Mouse (Mus musculus) liver, embryonic 14.5 days (tissue): ENCODE measurements around the gene Agrp. TPM values are rescaled to one million over a fixed set of nuclear protein-coding genes. Genes with fewer than 3 reads are reported as not detected.
"Not testable (repeated sequence)": the region's sequence is repeated elsewhere in the genome, so short reads cannot be mapped to it uniquely, and the experiment has no call there.

Experiments used
- ATAC-seq: fragments of 200-750 bp; cut with Nextera tagmentation; 2 replicates; pipeline ENCODE4 v1.8.0; 2017; ENCODE audit warnings: moderate number of reproducible peaks, mild to moderate bottlenecking, moderate library complexity; ENCODE audit not compliant: insufficient read depth
- DNase-seq, 3 experiments: peaks; one replicate each; pipeline ENCODE4 v3.0.0-alpha.2; 2012 to 2013; ENCODE audit warnings: low read depth in 3 of 3, low spot score in 3 of 3
- H3K27ac ChIP-seq: fragments of 300-500 bp; sonication (generic); 2 replicates; pipeline ENCODE4 v1.5.1; 2014; ENCODE audit warnings: moderate library complexity, mild to moderate bottlenecking, control low read depth, inconsistent platforms
- H3K27me3 ChIP-seq: fragments of 300-500 bp; sonication (generic); 2 replicates; pipeline ENCODE4 v1.6.1; 2014; ENCODE audit warnings: mild to moderate bottlenecking, low read length, moderate library complexity; ENCODE audit not compliant: control insufficient read depth, insufficient read depth
- H3K36me3 ChIP-seq: fragments of 300-500 bp; sonication (generic); replicated peaks from 2 replicates; pipeline ENCODE4 v1.6.1; 2014; ENCODE audit warnings: low read depth; ENCODE audit not compliant: control insufficient read depth, insufficient read depth
- H3K4me1 ChIP-seq, 2 experiments: fragments of 200-500 bp in 1 of 2; fragments of 300-500 bp in 1 of 2; sonication (generic) in 1 of 2; replicated peaks; 2 replicates each; pipeline ENCODE4 v1.6.1; 2012 to 2014; ENCODE audit warnings: antibody characterized with exemption in 1 of 2, inconsistent platforms in 1 of 2, low read length in 1 of 2; ENCODE audit not compliant: control insufficient read depth in 2 of 2, insufficient read depth in 2 of 2
- H3K4me2 ChIP-seq: fragments of 300-500 bp; sonication (generic); 2 replicates; pipeline ENCODE4 v1.6.1; 2014; ENCODE audit warnings: low read depth, mild to moderate bottlenecking, control low read depth, moderate library complexity
- H3K4me3 ChIP-seq, 2 experiments: fragments of 200-500 bp in 1 of 2; fragments of 300-500 bp in 1 of 2; sonication (generic) in 1 of 2; 2 replicates each; pipeline ENCODE4 v1.5.1; 2012 to 2014; ENCODE audit warnings: low read depth in 2 of 2, low read length in 2 of 2, mild to moderate bottlenecking in 2 of 2, control low read depth in 1 of 2, inconsistent platforms in 1 of 2, moderate library complexity in 1 of 2; ENCODE audit not compliant: insufficient read depth in 1 of 2
- H3K9ac ChIP-seq: fragments of 300-500 bp; sonication (generic); replicated peaks from 2 replicates; pipeline ENCODE4 v1.6.1; 2014; ENCODE audit warnings: mild to moderate bottlenecking, control low read depth, moderate library complexity
- H3K9me3 ChIP-seq: fragments of 300-500 bp; sonication (generic); 2 replicates; pipeline ENCODE4 v1.6.1; 2016; ENCODE audit warnings: low read length, mixed read lengths; ENCODE audit not compliant: control insufficient read depth
- CTCF ChIP-seq: IDR thresholded peaks from 2 replicates; pipeline ENCODE4 v1.5.1; 2016; ENCODE audit warnings: antibody characterized with exemption, low read depth, control low read depth
- EP300 ChIP-seq: IDR thresholded peaks from 2 replicates; pipeline ENCODE4 v1.6.1; 2016; ENCODE audit warnings: antibody characterized with exemption, low read depth
- WGBS: fragments of 180-500 bp; shearing (Covaris S2); extraction: QIAGEN DNeasy Blood & Tissue Kit; methylation state at CpG from one replicate; pipeline ENCODE4 v1.1.7; 2014; ENCODE audit not compliant: insufficient replicate concordance; 5-methylcytosine and 5-hydroxymethylcytosine counted together
- polyA plus RNA-seq, 2 experiments: library from polyadenylated mRNA; depleted of rRNA in 1 of 2; stranded (reverse) in 1 of 2; unstranded in 1 of 2; fragments of >200 nt; fragmentation: Nextera tagmentation in 1 of 2; extraction: Ambion mirVana in 1 of 2; gene quantifications; 2 replicates each; pipeline versions ENCODE4 v1.2.1 to v1.2.3; 2012 to 2014

Gene Agrp
- polyA plus RNA-seq, 2 experiments = 0.27 TPM; not detected in 1

DNA sequence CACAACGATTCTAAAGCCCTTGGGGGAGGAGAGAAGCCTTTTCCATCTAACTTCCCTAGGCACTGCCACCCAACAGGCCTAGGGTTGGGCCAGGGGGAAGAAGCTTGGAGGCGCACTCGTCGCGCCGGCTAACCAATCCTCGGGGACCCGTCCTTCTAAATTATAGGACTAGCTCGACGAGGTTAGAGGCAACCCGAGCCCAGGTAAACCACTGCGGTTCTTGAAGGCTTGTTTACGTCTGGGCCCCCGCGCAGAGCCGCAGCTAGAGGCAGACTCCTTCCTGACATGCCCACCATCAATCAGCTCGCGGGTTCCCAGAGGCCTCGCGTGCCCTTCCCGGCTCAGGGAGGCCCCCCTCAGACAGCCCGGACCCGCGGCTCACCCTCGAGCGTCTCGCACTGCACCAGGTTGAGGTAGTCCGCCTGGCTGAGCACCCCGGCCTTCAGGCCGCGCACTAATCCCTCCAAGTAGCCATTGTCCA is 71.8 kb downstream of the Agrp start:
- Histone ChIP-seq H3K4me1 (peaks cover 14 to 15% of the 10 kb centered on the region in 2 experiments), H3K9ac (peak overlapping the region; percentile 87), H3K9me3 (no peaks in the 10 kb centered on the region), H3K4me2 (peak overlapping the region; percentile 75), H3K27me3 (no peaks in the 10 kb centered on the region; the same call in 1 of the 2 replicates), H3K4me3 (peak overlapping the region; percentile 70 to 85), H3K36me3 (no peaks in the 10 kb centered on the region; the same call in 1 of the 2 replicates), H3K27ac (peak overlapping the region; percentile 63)
- DNase-seq = peak in 1 of 3 experiments; percentile 32
- no peak for TF ChIP-seq EP300
- 0 out of 2 replicates have a peak, but pooled peaks have one; percentile 13 for TF ChIP-seq CTCF
- peak; percentile 61 for ATAC-seq
- WGBS = under 1% methylated on average over 31 of the region's 31 CpGs

DNA sequence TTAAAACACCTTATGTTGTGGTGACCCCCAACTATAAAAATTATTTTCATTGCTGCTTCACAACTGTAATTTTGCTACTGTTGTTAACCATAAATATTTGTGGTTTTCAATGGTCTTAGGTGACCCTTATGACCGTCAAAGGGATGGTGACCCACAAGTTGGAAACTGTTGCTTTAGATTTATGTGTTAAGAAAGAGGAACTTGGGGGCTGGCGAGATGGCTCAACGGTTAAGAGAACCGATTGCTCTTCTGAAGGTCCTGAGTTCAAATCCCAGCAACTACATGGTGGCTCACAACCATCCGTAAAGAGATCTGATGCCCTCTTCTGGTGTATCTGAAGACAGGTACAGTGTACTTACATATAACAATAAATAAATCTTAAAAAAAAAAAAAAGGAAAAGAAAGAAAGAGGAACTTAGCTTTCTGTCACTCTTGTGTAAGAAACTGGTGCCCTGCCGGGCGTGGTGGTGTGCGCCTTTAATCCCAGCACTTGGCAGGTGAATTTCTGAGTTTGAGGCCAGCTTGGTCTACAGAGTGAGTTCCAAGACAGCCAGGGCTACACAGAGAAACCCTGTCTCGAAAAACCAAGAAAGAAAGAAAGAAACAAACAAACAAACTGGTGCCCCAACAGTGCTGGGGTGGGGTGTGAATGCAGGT is 72.5 kb downstream of the Agrp start:
- peak overlapping the region; percentile 63; the same call in 1 of the 2 replicates for H3K27ac ChIP-seq

DNA sequence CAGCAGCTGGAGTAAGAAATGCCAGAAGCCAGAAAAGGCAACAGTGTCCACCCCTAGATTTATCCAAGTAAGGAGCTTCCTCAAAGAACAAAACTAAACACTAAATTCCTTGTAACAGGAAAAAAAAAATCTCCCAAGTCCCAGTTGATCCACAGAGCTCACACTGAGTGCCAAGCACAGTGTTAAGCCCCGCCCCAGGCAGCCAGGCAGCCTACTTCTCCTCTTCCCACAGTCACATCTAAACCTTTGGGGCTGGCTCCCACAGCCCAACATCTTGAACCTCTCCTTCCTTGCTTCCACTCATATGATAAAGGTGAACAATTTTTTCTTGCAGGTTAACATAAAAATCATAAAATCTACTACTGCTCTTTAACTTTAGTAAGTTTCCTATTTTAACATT is 73.3 kb downstream of the Agrp start:
- 78% methylated on average over 1 of the region's 1 CpGs for WGBS
- TF ChIP-seq EP300 (no peak), CTCF (no peak)
- ATAC-seq (no peak), DNase-seq (no peak)
- Histone ChIP-seq H3K27me3 (no peaks in the 10 kb centered on the region; the same call in 1 of the 2 replicates), H3K4me2 (no peak overlapping the region; the same call in 1 of the 2 replicates), H3K9me3 (no peaks in the 10 kb centered on the region), H3K9ac (no peak overlapping the region), H3K4me3 (no peak overlapping the region), H3K4me1 (peaks cover 14 to 15% of the 10 kb centered on the region in 2 experiments), H3K27ac (no peak overlapping the region), H3K36me3 (no peaks in the 10 kb centered on the region; the same call in 1 of the 2 replicates)

More for the DNA sequence above, 72.5 kb downstream of the Agrp start:
- 28% methylated on average over 9 of the region's 9 CpGs for WGBS
- DNase-seq, H3K27me3 ChIP-seq, H3K36me3 ChIP-seq, ATAC-seq, H3K9me3 ChIP-seq: not testable (repeated sequence)
- H3K4me2 ChIP-seq = peak overlapping the region; percentile 75
- H3K4me1 ChIP-seq = peaks cover 14 to 15% of the 10 kb centered on the region in 2 experiments
- H3K4me3 ChIP-seq = peak overlapping the region; percentile 70 to 85
- H3K9ac ChIP-seq = peak overlapping the region; percentile 87

DNA sequence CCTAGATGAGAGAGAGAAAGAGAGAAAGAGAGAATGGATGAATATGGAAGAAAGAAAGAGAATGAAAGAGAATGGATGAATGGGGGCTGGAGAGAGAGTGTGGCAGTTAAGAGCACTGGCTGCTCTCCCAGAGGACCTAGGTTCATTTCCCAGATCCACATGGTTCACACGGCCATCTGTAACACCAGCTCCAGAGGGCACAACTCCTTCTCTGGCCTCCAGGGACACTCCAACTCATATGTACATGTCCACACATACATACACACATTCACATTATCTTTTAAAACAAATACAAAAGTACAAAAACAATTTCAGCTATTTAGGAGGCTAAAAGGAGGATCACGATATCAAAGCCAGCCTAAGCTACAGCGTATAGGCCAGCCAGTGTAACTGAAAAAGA is 74.3 kb downstream of the Agrp start:
- no peaks in the 10 kb centered on the region for H3K9me3 ChIP-seq
- H3K9ac ChIP-seq = no peak overlapping the region
- ATAC-seq (no peak), DNase-seq (no peak)
- no peaks in the 10 kb centered on the region; the same call in 1 of the 2 replicates for H3K27me3 ChIP-seq
- no peak overlapping the region for H3K4me3 ChIP-seq
- H3K27ac ChIP-seq = no peak overlapping the region
- no peak overlapping the region for H3K4me2 ChIP-seq
- no peaks in the 10 kb centered on the region; the same call in 1 of the 2 replicates for H3K36me3 ChIP-seq
- TF ChIP-seq EP300 (no peak), CTCF (no peak)
- peaks cover 14 to 15% of the 10 kb centered on the region in 2 experiments for H3K4me1 ChIP-seq
- WGBS = 82% methylated on average over 3 of the region's 3 CpGs

DNA sequence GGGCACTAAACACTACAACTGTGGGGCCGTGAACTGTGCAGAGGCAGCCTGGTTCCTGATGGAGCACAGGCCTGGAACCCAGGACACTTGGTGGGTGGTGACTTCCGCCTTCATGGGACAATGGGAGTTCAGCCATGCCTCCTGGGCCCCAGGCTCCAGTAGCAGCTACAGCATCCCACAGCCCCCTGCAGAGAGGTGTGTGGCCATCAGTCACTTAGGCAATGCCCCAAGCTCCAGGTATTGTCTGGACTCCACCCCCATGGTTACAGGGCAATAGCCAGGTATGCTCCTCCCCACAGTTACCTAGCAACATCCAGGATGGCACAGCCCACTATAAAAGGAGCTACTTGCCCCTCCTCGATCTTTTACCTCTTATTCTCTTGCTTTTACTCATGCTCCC is 82.0 kb downstream of the Agrp start:
- H3K9ac ChIP-seq = no peak overlapping the region
- ATAC-seq (no peak), DNase-seq (no peak)
- no peaks in the 10 kb centered on the region; the same call in 1 of the 2 replicates for H3K36me3 ChIP-seq
- no peak overlapping the region for H3K4me2 ChIP-seq
- H3K27me3 ChIP-seq = no peaks in the 10 kb centered on the region
- H3K4me3 ChIP-seq = no peak overlapping the region
- H3K27ac ChIP-seq = no peak overlapping the region
- WGBS = 77% methylated on average over 3 of the region's 3 CpGs
- H3K4me1 ChIP-seq = no peaks in the 10 kb centered on the region; a peak in 1 of 4 replicates
- no peak for TF ChIP-seq CTCF
- no peak for TF ChIP-seq EP300
- H3K9me3 ChIP-seq = no peaks in the 10 kb centered on the region
